Mouse (Mus musculus): ENCODE data around the gene Psmb8.

Psmb8 gene

DNA sequence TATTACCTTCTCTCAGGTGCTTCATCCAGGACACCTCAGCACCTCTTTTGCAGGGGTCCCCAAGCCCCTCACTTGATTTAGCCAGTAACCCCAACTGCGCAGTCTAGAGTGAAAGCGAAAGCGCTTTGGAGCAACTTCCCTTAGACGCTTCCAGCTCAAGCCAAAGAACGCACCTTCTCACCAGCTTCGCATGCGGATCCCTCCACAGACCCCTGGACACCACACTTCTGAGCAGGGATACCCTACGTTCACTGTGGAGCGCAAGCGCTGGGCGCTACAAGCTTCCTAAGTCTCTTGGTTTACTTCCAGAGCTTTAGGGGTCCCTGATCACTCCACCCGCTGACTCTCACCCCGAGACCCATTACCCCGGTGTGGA lies 10.6 kb upstream of the Psmb8 start:
- CTCF ChIA-PET, result interaction anchor here (0.5 to 2.8 kb wide), 18 partner anchors 9 to 386 kb away, joined by 3 to 14 read pairs (median 4); partner anchors contain the start of gene BC051142 (in 1 of the 4)
- POLR2A ChIA-PET, result interaction anchor here (0.5 to 2.3 kb wide), 15 partner anchors 10 to 162 kb away, joined by 3 to 17 read pairs (median 4); partner anchors contain the start of genes H2-DMa (in 1 of the 4), Psmb8 (in 1 of the 4), Ring1 (in 1 of the 4) and Rxrb (in 1 of the 4)

DNA sequence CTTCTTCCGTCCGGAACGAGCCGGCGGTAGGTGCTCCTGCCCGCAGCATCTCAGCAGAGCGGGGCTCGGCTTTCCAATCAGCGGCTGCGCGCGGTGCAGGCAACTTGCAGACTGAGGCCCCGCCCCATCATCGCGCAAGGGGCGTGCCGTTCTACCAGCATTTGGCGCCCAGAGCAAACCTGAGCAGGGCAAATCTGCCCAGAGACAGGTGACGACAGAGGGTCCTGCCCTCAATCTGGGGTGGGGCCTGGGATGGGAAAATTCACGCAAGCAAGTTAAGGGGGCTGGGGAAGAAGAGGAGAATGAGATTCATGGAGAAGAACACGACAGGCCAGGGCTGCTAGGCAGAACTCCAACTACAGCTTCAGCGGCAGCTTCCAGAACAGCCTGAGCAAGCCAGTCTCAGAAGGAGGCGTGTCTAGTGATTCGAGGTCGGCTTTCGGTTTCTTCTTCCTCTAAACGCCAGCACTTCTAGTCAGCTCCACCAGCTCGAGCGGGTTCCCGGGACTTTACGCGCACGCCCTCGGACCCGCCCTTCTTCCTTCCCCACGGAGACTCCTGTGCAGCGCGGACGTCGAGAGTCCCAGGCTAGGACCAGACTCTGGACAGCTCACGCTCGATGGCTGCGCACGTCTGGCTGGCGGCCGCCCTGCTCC lies 10.1 kb upstream of the Psmb8 start, which contains the start of the genes Tap1 and Psmb9:
Tap1 (plus strand) TSS at position 293 of the 656 bp plus-strand sequence.
Psmb9 (minus strand) TSS at position 504 of the 656 bp plus-strand sequence.
- POLR2A ChIA-PET, result interaction anchor here in 3 of 4 experiments (0.8 to 2.3 kb wide), 17 partner anchors 9 to 231 kb away, joined by 3 to 17 read pairs (median 3); partner anchors contain the start of genes H2-DMa (in 1 of the 3), Psmb8 (in 1 of the 3), Ring1 (in 1 of the 3) and Rps18 (in 1 of the 3)
- CTCF ChIA-PET, result interaction anchor here (0.5 to 2.8 kb wide), 20 partner anchors 9 to 1044 kb away, joined by 3 to 14 read pairs (median 4); partner anchors contain the start of gene BC051142 (in 1 of the 4)

DNA sequence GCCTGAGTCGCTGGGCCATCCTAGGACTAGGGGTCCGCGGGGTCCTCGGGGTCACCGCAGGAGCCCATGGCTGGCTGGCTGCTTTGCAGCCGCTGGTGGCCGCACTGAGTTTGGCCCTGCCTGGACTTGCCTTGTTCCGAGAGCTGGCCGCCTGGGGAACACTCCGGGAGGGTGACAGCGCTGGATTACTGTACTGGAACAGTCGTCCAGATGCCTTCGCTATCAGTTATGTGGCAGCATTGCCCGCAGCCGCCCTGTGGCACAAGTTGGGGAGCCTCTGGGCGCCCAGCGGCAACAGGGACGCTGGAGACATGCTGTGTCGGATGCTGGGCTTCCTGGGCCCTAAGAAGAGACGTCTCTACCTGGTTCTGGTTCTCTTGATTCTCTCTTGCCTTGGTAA lies 9.5 kb upstream of the Psmb8 start:
- ChIA-PET CTCF (interaction anchor here in 3 of 4 experiments (0.8 to 2.8 kb wide), 7 partner anchors 8 to 385 kb away, joined by 3 to 14 read pairs (median 3); partner anchors contain the start of gene BC051142 (in 1 of the 3)), POLR2A (interaction anchor here in 3 of 4 experiments (0.9 to 2.3 kb wide), 11 partner anchors 9 to 232 kb away, joined by 3 to 17 read pairs (median 3); partner anchors contain the start of genes H2-DMa (in 1 of the 3), Psmb8 (in 1 of the 3), Ring1 (in 1 of the 3) and Rps18 (in 1 of the 3))

DNA sequence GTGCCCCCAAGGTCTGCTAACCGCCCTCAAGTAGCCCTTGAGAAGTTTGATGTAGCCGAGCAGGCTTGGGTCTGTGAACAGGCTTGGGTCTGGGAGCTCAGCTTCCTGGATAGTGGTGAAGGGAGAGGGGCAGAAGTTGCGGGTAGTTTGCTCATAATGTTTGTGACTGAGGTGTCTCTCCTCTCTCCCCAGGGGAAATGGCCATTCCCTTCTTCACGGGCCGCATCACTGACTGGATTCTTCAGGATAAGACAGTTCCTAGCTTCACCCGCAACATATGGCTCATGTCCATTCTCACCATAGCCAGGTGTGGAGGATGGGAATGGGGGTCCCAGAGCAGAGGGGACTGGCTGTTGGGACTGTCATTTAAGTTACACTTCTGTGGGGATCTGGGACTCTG lies 8.5 kb upstream of the Psmb8 start:
- POLR2A ChIA-PET, result no interaction called here
- CTCF ChIA-PET, result no interaction called here

DNA sequence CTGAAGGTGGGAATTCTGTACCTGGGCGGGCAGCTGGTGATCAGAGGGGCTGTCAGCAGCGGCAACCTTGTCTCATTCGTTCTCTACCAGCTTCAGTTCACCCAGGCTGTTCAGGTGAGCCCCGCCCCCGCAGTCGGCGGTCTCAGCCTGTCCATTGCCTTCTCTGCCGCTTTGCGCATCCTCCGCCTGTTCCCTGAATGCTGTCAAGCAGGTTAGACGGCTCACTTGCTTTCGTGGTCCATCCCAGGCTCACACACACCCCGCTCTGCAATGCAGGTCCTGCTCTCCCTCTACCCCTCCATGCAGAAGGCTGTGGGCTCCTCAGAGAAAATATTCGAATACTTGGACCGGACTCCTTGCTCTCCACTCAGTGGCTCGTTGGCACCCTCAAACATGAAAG lies 4.7 kb upstream of the Psmb8 start:
- POLR2A ChIA-PET, result interaction anchor here in 1 of 4 experiments (2.8 kb wide), 1 partner anchor 73 kb away, joined by 8 read pairs; the partner anchor contains the start of gene H2-DMa
- CTCF ChIA-PET, result interaction anchor here in 1 of 4 experiments (1.1 kb wide), 1 partner anchor 219 kb away, joined by 4 read pairs; no protein-coding TSS in a partner anchor

DNA sequence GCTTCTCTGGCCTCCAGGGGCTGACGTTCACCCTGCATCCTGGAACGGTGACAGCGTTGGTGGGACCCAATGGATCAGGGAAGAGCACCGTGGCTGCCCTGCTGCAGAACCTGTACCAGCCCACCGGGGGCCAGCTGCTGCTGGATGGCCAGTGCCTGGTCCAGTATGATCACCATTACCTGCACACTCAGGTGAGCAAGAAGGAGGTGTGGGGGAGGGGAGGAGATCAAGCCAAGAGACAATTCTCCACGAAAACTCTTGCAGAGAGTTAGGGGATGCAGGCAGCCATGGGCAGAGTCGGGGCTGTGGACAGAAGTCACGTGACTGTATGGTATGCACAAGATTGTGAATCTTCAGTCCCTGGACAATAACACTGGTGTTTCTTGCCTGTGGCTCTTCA lies 4.1 kb upstream of the Psmb8 start:
- ChIA-PET POLR2A (interaction anchor here in 1 of 4 experiments (2.8 kb wide), 1 partner anchor 74 kb away, joined by 8 read pairs; the partner anchor contains the start of gene H2-DMa), CTCF (interaction anchor here in 1 of 4 experiments (0.7 kb wide), 1 partner anchor 249 kb away, joined by 8 read pairs; no protein-coding TSS in a partner anchor)

DNA sequence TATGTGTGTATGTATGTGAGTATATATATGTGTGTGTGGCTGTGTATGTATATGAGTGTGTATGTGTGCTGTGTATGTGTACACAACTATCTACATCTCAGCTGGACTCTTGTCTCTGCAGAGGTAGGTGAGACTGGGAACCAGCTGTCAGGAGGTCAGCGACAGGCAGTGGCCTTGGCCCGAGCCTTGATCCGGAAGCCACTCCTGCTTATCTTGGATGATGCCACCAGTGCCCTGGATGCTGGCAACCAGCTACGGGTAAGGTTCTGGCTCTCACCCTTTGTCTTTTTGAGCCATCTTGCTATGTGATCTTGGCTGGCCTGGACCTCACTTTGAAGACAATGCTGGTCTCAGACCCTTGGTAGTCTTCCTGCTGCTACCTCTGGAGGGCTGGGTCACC lies 2.8 kb upstream of the Psmb8 start:
- POLR2A ChIA-PET, result interaction anchor here in 1 of 4 experiments (0.6 to 1.2 kb wide), 3 partner anchors 11 to 109 kb away, joined by 3 to 4 read pairs (median 4); no protein-coding TSS in a partner anchor
- CTCF ChIA-PET, result interaction anchor here in 1 of 4 experiments (0.9 kb wide), 1 partner anchor 24 kb away, joined by 4 read pairs; no protein-coding TSS in a partner anchor

DNA sequence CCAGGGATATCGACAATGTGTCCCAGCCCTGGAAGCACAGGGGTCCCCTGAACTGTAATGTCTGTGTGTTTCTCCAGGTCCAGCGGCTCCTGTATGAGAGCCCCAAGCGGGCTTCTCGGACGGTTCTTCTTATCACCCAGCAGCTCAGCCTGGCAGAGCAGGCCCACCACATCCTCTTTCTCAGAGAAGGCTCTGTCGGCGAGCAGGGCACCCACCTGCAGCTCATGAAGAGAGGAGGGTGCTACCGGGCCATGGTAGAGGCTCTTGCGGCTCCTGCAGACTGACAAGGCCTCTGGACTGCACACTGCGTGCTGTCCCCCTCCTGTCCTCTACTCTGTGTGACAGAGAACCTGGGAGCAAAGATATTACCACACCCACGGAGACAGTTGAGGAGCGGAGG lies 1.0 kb upstream of the Psmb8 start:
- POLR2A ChIA-PET, result interaction anchor here in 3 of 4 experiments (0.6 to 2.2 kb wide), 6 partner anchors 10 to 117 kb away, joined by 3 to 8 read pairs (median 4); partner anchors contain the start of genes Psmb9 (in 2 of the 3), Tap1 (in 2 of the 3) and H2-DMa (in 1 of the 3)

DNA sequence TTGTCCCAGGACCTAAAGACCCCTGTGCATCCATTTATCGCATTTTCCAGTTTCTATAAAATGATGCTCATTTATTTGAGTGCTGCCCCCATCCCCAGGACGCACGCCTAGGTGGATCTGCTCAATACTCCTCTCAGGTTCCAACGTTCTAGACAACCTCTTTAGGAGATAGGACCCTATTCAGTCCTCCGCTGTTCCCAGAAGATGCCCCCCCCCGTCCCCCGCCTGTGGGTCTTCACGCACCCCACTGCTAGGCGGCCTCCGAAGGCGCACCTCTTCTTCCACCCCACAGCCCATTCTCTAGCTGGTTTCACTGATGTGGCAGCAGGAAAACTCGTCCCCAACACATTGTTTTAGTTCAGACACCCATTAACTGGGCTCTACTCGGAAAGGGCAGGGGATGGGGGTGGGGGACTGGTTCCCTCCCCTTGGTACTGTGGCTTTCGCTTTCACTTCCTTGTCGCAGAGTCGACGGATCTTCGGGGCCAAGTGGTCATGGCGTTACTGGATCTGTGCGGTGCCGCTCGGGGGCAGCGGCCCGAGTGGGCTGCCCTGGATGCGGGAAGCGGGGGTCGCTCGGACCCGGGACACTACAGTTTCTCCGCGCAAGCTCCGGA lies 491 bp downstream of the Psmb8 start:
- CTCF ChIA-PET, result interaction anchor here in 2 of 4 experiments (0.7 to 1.2 kb wide), 2 partner anchors 59 to 242 kb away, joined by 3 to 9 read pairs; no protein-coding TSS in a partner anchor
- POLR2A ChIA-PET, result interaction anchor here in 1 of 4 experiments (0.7 to 2.2 kb wide), 2 partner anchors 18 to 78 kb away, joined by 3 to 8 read pairs; partner anchors contain the start of gene H2-DMa

More for the DNA sequence above, 1.0 kb upstream of the Psmb8 start:
- CTCF ChIA-PET, result interaction anchor here in 3 of 4 experiments (0.6 to 1.2 kb wide), 7 partner anchors 9 to 1224 kb away, joined by 3 to 5 read pairs (median 3); partner anchors contain the start of genes Psmb9 (in 1 of the 3) and Tap1 (in 1 of the 3)

DNA sequence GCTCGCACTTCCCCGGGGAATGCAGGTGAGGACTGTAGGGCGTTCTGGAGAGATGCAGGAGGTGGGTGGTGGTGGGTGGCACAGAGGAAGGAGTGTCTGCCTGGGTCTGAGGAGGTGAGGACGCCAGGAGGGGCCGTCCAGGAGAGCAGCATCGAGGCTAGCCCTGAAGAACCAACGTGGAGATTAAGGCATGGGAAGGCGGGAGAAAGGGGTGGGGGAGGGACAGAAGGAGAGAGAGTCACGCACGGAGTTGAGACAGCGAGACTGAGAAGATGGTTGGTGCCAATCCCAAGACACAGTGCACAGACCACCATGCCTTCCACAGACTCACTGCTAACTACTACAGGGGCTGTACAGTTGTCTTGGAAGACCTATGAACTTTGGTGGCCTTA lies 996 bp downstream of the Psmb8 start:
- ChIA-PET POLR2A (interaction anchor here in 2 of 4 experiments (0.7 to 2.2 kb wide), 3 partner anchors 19 to 79 kb away, joined by 3 to 8 read pairs (median 3); partner anchors contain the start of gene H2-DMa (in 1 of the 2)), CTCF (interaction anchor here in 3 of 4 experiments (0.6 to 1.2 kb wide), 3 partner anchors 59 to 693 kb away, joined by 3 to 9 read pairs (median 3); no protein-coding TSS in a partner anchor)

DNA sequence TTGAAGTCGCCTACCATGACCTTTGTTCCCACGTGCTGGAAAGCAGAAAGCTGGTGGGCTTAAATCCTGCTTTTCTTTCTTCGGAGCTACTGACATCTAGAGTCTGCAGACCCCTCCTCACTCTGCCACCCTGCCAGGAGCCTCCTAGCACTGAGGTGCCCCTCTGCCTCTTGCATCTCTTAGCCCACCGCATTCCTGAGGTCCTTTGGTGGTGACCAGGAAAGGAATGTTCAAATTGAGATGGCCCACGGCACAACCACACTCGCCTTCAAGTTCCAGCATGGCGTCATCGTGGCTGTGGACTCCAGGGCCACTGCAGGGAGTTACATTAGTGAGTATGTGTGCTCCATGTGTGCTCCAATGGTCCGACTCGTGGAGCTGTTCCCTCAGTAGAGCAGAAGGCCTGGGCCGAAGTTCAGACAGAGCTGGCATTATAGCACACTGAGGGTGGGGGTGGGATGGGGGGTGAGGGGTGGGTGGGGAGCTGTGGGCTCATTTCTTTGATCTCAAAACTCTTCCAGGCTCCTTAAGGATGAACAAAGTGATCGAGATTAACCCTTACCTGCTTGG lies 1.6 kb downstream of the Psmb8 start:
- ChIA-PET POLR2A (interaction anchor here in 1 of 4 experiments (0.7 kb wide), 1 partner anchor 24 kb away, joined by 3 read pairs; no protein-coding TSS in a partner anchor), CTCF (interaction anchor here in 3 of 4 experiments (0.6 to 1.2 kb wide), 4 partner anchors 51 to 692 kb away, joined by 3 read pairs; no protein-coding TSS in a partner anchor)

DNA sequence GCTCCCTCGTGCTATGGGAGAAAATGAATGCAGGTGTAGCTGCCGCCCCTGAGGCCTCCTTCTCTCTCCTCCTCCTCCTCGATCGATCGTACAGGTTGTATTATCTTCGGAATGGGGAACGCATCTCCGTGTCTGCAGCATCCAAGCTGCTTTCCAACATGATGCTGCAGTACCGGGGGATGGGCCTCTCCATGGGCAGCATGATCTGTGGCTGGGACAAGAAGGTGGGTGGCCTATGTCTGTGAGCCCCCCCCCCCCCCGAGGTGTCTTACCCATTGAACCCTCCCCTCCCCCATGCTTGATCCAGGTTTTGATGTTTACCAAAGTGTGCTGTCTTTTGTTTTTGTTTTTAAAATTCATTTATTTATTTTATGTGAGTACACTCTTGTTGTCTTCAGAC lies 2.5 kb downstream of the Psmb8 start:
- CTCF ChIA-PET, result interaction anchor here in 2 of 4 experiments (0.8 to 1.2 kb wide), 2 partner anchors 29 to 30 kb away, joined by 3 to 4 read pairs; no protein-coding TSS in a partner anchor
- POLR2A ChIA-PET, result no interaction called here

DNA sequence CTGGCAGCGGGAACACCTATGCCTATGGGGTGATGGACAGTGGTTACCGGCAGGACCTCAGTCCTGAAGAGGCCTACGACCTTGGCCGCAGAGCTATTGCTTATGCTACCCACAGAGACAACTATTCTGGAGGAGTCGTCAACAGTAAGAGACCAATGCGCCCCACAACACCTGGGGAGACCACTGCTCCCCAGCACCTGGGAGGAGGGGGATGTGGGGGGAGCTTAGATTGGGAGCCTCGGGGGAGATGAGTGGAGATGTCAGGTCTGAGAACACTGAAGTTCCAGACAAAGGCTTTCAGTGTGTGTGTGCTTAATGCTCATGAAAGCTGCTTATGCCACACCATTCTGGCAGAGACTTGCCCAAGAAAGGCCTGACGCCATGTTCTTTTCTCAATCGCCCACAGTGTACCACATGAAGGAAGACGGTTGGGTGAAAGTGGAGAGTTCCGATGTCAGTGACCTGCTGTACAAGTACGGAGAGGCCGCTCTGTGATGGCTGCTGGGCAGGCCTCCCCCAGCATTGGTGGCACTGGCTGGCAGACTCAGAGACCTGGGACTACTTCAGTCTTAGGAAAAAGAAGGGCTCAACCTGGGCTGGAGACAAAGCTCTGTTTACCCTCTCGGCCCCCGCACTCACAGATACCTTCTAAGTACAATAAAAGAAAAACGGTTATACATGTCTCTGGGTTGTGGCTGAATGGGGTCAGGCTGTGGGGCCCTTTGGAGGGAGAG lies 3.4 kb downstream of the Psmb8 start:
- CTCF ChIA-PET, result interaction anchor here in 3 of 4 experiments (0.7 to 1.2 kb wide), 5 partner anchors 15 to 1519 kb away, joined by 3 to 4 read pairs (median 3); no protein-coding TSS in a partner anchor
- POLR2A ChIA-PET, result no interaction called here

DNA sequence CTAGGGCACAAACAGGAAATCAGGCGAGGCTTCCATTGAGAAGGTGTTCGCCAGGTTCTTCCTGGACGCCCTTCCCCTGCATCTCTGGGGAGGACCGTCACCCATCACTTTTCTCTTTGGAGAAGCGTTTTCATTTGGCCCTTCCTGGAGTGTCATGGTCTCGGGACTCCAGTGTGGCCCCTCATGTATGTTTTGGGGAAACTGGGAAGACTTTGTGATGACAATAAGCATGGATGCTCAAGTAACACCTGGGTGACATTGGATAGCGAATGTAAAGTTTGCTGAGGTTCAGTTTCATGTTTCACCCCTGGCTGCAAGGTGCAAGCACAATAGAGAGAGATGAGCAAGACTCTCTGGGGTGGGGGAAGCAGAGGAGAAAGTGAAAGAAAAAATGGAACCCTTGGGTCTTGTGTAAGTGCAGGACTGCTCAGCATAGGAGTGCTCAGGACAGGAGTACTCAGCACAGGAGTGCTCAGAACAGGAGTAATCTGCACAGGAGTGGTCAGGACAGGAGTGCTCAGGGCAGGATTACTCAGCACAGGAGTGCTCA lies 4.1 kb downstream of the Psmb8 start:
- ChIA-PET CTCF (interaction anchor here in 2 of 4 experiments (0.7 to 1.2 kb wide), 3 partner anchors 31 to 1520 kb away, joined by 3 to 4 read pairs (median 3); no protein-coding TSS in a partner anchor), POLR2A (no interaction called here)

DNA sequence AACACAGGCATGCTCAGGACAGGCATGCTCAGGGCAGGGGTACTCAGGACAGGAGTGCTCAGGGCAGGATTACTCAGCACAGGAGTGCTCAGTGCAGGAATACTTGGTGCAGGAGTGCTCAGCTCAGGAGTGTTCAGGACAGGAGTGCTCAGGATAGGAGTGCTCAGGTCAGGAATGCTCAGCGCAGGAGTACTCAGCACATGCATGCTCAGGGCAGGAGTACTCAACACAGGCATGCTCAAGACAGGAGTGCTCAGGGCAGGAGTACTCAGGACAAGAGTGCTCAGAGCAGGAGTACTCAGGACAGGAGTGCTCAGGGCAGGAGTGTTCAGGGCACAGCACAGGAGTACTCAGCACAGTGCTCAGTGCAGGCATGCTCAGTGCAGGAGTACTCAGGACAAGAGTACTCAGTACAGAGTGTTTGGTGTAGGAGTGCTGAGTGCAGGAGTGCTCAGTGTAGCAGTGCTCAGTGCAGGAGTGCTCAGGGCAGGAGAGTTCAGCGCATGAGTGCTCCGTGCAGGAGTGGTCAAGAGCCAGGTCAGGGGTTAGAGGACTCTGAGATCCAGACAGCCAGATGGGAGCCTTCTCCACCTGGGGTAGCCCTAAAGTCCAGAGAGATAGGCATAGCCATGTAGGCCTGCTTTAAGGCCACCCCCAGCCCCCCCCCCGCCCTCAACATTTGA lies 5.4 kb downstream of the Psmb8 start:
- ChIA-PET CTCF (no interaction called here), POLR2A (no interaction called here)

DNA sequence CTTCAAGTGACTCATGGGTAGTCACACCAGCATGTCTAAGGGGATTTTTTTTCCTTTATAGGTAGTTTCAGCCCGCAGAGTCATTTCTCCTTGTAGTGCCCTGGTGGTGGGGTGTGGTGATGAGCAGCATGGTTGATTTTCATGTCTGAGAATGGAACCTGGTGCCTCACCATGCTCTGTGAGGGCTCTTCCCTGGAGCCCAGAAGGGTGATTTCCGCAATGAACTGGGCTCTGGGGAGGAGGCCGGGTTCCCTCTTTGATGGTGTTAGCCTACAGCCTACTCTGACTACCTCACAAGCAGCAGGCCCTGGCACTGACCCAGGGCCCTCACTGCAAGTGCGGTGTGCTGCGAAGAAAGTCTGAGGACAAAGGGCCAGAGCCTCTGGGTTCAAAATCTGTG lies 5.9 kb downstream of the Psmb8 start, which contains the start of gene Tap2:
Tap2 (plus strand) TSS at position 84 of the 400 bp plus-strand sequence.
- CTCF ChIA-PET, result interaction anchor here in 2 of 4 experiments (0.6 to 0.7 kb wide), 3 partner anchors 17 to 1755 kb away, joined by 3 to 4 read pairs (median 3); no protein-coding TSS in a partner anchor
- POLR2A ChIA-PET, result interaction anchor here in 2 of 4 experiments (0.7 to 1.0 kb wide), 2 partner anchors 17 to 126 kb away, joined by 3 to 4 read pairs; no protein-coding TSS in a partner anchor
